Mouse (Mus musculus) ES-E14 (cell line): Measurements from ENCODE around the gene Plekha4.

Experiments
- CHD2 ChIP-seq: IDR thresholded peaks from 2 replicates; pipeline ENCODE4 v1.6.1; 2014; ENCODE audit warnings: mild to moderate bottlenecking, low read depth, low read length, inconsistent platforms
- HCFC1 ChIP-seq: IDR thresholded peaks from 2 replicates; pipeline ENCODE4 v1.6.1; 2012; ENCODE audit warnings: low read length, inconsistent platforms, borderline replicate concordance; ENCODE audit not compliant: insufficient read depth
- MAFK ChIP-seq: IDR thresholded peaks from 2 replicates; pipeline ENCODE4 v1.6.1; 2014; ENCODE audit warnings: mild to moderate bottlenecking, low read depth, low read length, inconsistent platforms; ENCODE audit not compliant: insufficient read depth
- ZC3H11A ChIP-seq: IDR thresholded peaks from 2 replicates; pipeline ENCODE4 v1.6.1; 2012; ENCODE audit warnings: low read depth, mild to moderate bottlenecking, inconsistent platforms, low read length, borderline replicate concordance
- ZNF384 ChIP-seq: IDR thresholded peaks from 2 replicates; pipeline ENCODE4 v1.6.1; 2012; ENCODE audit warnings: low read depth, low read length, inconsistent platforms

DNA sequence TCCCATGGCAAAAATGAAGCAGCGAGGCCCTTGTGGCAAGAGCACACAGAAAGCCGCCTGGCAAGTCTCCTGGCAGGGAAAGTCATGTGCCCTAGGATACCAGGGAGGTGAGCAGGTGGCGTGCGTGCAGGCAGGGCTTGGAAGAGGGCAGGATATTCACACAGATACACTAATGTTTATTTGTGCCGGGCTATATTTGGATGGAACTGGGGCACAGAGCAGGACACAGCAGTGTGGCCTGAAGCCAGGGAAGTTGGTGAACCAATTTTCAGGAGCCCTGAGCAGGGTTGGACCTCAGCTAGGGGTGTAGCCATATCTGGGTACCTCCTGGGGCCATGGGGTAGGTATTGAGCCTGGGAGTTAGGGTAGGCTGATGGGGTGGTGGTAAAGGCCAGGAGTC, 33.2 kb upstream of the Plekha4 start:
- TF ChIP-seq HCFC1 (no peak), ZNF384 (no peak), ZC3H11A (no peak), CHD2 (no peak), MAFK (no peak)
